Mouse (Mus musculus): ENCODE measurements around the gene Fbxo34. TPM values are rescaled to one million over a fixed set of nuclear protein-coding genes. Genes with fewer than 3 reads are reported as not detected.
A peak's percentile ranks its signal among the peaks of the same experiment; 100 is the strongest.

The Fbxo34 gene
- polyA plus RNA-seq, 1 experiment from 2014 or later, result 21.4 TPM

DNA sequence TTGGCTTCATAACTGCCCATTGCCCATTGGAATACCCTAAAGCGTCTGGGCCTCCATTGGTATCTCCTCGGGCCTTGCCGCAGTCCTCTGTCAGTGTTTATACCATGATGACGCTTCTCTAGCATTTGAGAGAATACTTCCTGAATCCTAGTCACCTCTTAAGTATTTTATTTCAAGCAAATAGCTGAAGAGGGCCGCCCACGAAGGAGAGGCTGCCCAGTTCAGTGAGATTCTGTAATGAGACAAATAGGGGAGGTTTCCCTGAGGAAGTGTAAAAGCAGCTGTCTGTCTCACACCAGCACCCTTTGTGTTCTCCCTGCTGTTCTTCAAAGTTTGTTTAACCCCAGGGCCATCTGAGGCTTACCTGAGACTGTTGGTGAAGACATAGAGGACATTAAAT, 66.5 kb downstream of the Fbxo34 start:
- no peak overlapping the region for H3K4me3 ChIP-seq (ENCODE audit: low read depth, low read length)
- no peaks in the 10 kb centered on the region for H3K36me3 ChIP-seq (ENCODE audit: control insufficient read depth, insufficient read depth, low read length)
- H3K27ac ChIP-seq (ENCODE audit: low read length), result no peak overlapping the region
- no peaks in the 10 kb centered on the region for H3K9me3 ChIP-seq (ENCODE audit: control insufficient read depth, low read depth, low read length)
- H3K9ac ChIP-seq (replicated peaks; ENCODE audit: low read depth, low read length), result no peak overlapping the region
- WGBS, result 64% methylated on average over 6 of the region's 6 CpGs
- ATAC-seq (ENCODE audit: insufficient number of reproducible peaks, insufficient read depth, low FRiP score, low read depth), result no peak
- H3K4me2 ChIP-seq (replicated peaks; ENCODE audit: low read depth, low read length), result no peak overlapping the region
- no peaks in the 10 kb centered on the region for H3K27me3 ChIP-seq (ENCODE audit: control insufficient read depth, insufficient read depth, low read length)
- H3K4me1 ChIP-seq (ENCODE audit: control insufficient read depth, insufficient read depth, low read length), result 0 out of 2 replicates have a peak, but pooled peaks cover 7% of the 10 kb centered on the region

DNA sequence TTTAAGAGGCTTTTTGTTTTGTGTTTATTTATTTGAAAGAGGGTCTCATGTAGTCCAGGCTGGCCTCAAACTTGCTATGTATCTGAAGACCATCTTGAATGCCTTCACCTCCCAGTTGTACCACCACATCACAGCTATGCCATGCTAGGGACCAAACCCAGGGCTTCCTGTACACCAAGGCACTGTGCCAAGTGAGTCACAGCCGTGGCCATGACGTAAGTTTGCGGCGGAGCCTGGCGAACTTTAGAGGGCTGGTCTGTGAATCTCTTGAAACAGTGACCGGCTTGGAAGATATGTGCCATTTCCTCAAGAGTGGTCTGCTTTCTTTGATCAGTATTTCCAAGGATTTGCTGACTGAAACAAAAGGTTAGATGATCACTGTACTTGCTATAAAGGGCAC, 68.4 kb downstream of the Fbxo34 start:
- 93% methylated on average over 6 of the region's 6 CpGs for WGBS

GRCm38 (mm10) chr14:47520751-47521449, 70.7 kb downstream of the Fbxo34 start:
- Histone ChIP-seq H3K27me3 (ENCODE audit: control insufficient read depth, insufficient read depth, low read length) (no peaks in the 10 kb centered on the region), H3K9me3 (ENCODE audit: control insufficient read depth, low read depth, low read length) (no peaks in the 10 kb centered on the region), H3K27ac (ENCODE audit: low read length) (no peak overlapping the region), H3K4me3 (ENCODE audit: low read depth, low read length) (no peak overlapping the region), H3K4me2 (replicated peaks; ENCODE audit: low read depth, low read length) (no peak overlapping the region), H3K9ac (replicated peaks; ENCODE audit: low read depth, low read length) (no peak overlapping the region), H3K4me1 (ENCODE audit: control insufficient read depth, insufficient read depth, low read length) (0 out of 2 replicates have a peak, but pooled peaks cover 4% of the 10 kb centered on the region), H3K36me3 (ENCODE audit: control insufficient read depth, insufficient read depth, low read length) (no peaks in the 10 kb centered on the region)
- 80% methylated on average over 13 of the region's 13 CpGs for WGBS
- ATAC-seq (ENCODE audit: insufficient number of reproducible peaks, insufficient read depth, low FRiP score, low read depth), result no peak

More for the DNA sequence above, 68.4 kb downstream of the Fbxo34 start:
- Histone ChIP-seq H3K4me1 (ENCODE audit: control insufficient read depth, insufficient read depth, low read length) (0 out of 2 replicates have a peak, but pooled peaks cover 7% of the 10 kb centered on the region), H3K4me2 (replicated peaks; ENCODE audit: low read depth, low read length) (no peak overlapping the region), H3K9me3 (ENCODE audit: control insufficient read depth, low read depth, low read length) (no peaks in the 10 kb centered on the region), H3K27ac (ENCODE audit: low read length) (no peak overlapping the region), H3K36me3 (ENCODE audit: control insufficient read depth, insufficient read depth, low read length) (no peaks in the 10 kb centered on the region), H3K4me3 (ENCODE audit: low read depth, low read length) (no peak overlapping the region), H3K27me3 (ENCODE audit: control insufficient read depth, insufficient read depth, low read length) (no peaks in the 10 kb centered on the region), H3K9ac (replicated peaks; ENCODE audit: low read depth, low read length) (no peak overlapping the region)
- no peak for ATAC-seq (ENCODE audit: insufficient number of reproducible peaks, insufficient read depth, low FRiP score, low read depth)

- H3K4me3 ChIP-seq (ENCODE audit: low read depth, low read length), result no peak overlapping the region
- no peaks in the 10 kb centered on the region for H3K27me3 ChIP-seq (ENCODE audit: control insufficient read depth, insufficient read depth, low read length)
- H3K4me1 ChIP-seq (ENCODE audit: control insufficient read depth, insufficient read depth, low read length), result 0 out of 2 replicates have a peak, but pooled peaks cover 2% of the 10 kb centered on the region
- no peak overlapping the region for H3K4me2 ChIP-seq (replicated peaks; ENCODE audit: low read depth, low read length)
- ATAC-seq (ENCODE audit: insufficient number of reproducible peaks, insufficient read depth, low FRiP score, low read depth), result no peak
- H3K9ac ChIP-seq (replicated peaks; ENCODE audit: low read depth, low read length), result no peak overlapping the region
- no peaks in the 10 kb centered on the region for H3K9me3 ChIP-seq (ENCODE audit: control insufficient read depth, low read depth, low read length)
- H3K36me3 ChIP-seq (ENCODE audit: control insufficient read depth, insufficient read depth, low read length), result no peaks in the 10 kb centered on the region
- no peak overlapping the region for H3K27ac ChIP-seq (ENCODE audit: low read length)
- WGBS, result 79% methylated on average over 1 of the region's 1 CpGs
Observed at GRCm38 (mm10) chr14:47521609-47522008, 71.4 kb downstream of the Fbxo34 start.

- Histone ChIP-seq H3K4me1 (ENCODE audit: control insufficient read depth, insufficient read depth, low read length) (no peaks in the 10 kb centered on the region), H3K36me3 (ENCODE audit: control insufficient read depth, insufficient read depth, low read length) (no peaks in the 10 kb centered on the region), H3K27ac (ENCODE audit: low read length) (no peak overlapping the region), H3K27me3 (ENCODE audit: control insufficient read depth, insufficient read depth, low read length) (no peaks in the 10 kb centered on the region), H3K4me2 (replicated peaks; ENCODE audit: low read depth, low read length) (no peak overlapping the region), H3K9ac (replicated peaks; ENCODE audit: low read depth, low read length) (no peak overlapping the region), H3K9me3 (ENCODE audit: control insufficient read depth, low read depth, low read length) (no peaks in the 10 kb centered on the region), H3K4me3 (ENCODE audit: low read depth, low read length) (no peak overlapping the region)
- 41% methylated on average over 7 of the region's 7 CpGs for WGBS
- ATAC-seq (ENCODE audit: insufficient number of reproducible peaks, insufficient read depth, low FRiP score, low read depth), result peak; percentile 67; the same call in 1 of the 2 replicates
Observed at GRCm38 (mm10) chr14:47522301-47522700, 72.1 kb downstream of the Fbxo34 start.

GRCm38 (mm10) chr14:47525374-47525773, 75.2 kb downstream of the Fbxo34 start:
- no peak overlapping the region for H3K4me2 ChIP-seq (replicated peaks; ENCODE audit: low read depth, low read length)
- H3K9me3 ChIP-seq (ENCODE audit: control insufficient read depth, low read depth, low read length), result no peaks in the 10 kb centered on the region
- H3K4me3 ChIP-seq (ENCODE audit: low read depth, low read length), result no peak overlapping the region
- H3K27ac ChIP-seq (ENCODE audit: low read length), result no peak overlapping the region
- H3K9ac ChIP-seq (replicated peaks; ENCODE audit: low read depth, low read length), result no peak overlapping the region
- no peaks in the 10 kb centered on the region for H3K27me3 ChIP-seq (ENCODE audit: control insufficient read depth, insufficient read depth, low read length)
- 66% methylated on average over 8 of the region's 8 CpGs for WGBS
- no peaks in the 10 kb centered on the region for H3K4me1 ChIP-seq (ENCODE audit: control insufficient read depth, insufficient read depth, low read length)
- no peak for ATAC-seq (ENCODE audit: insufficient number of reproducible peaks, insufficient read depth, low FRiP score, low read depth)
- no peaks in the 10 kb centered on the region; the same call in 1 of the 2 replicates for H3K36me3 ChIP-seq (ENCODE audit: control insufficient read depth, insufficient read depth, low read length)

GRCm38 (mm10) chr14:47525861-47526260, 75.6 kb downstream of the Fbxo34 start:
- Histone ChIP-seq H3K4me3 (ENCODE audit: low read depth, low read length) (no peak overlapping the region), H3K9ac (replicated peaks; ENCODE audit: low read depth, low read length) (no peak overlapping the region), H3K9me3 (ENCODE audit: control insufficient read depth, low read depth, low read length) (no peaks in the 10 kb centered on the region), H3K27ac (ENCODE audit: low read length) (no peak overlapping the region), H3K36me3 (ENCODE audit: control insufficient read depth, insufficient read depth, low read length) (no peaks in the 10 kb centered on the region; the same call in 1 of the 2 replicates), H3K4me1 (ENCODE audit: control insufficient read depth, insufficient read depth, low read length) (no peaks in the 10 kb centered on the region), H3K27me3 (ENCODE audit: control insufficient read depth, insufficient read depth, low read length) (no peaks in the 10 kb centered on the region), H3K4me2 (replicated peaks; ENCODE audit: low read depth, low read length) (no peak overlapping the region)
- ATAC-seq (ENCODE audit: insufficient number of reproducible peaks, insufficient read depth, low FRiP score, low read depth), result no peak
- 86% methylated on average over 5 of the region's 5 CpGs for WGBS

DNA sequence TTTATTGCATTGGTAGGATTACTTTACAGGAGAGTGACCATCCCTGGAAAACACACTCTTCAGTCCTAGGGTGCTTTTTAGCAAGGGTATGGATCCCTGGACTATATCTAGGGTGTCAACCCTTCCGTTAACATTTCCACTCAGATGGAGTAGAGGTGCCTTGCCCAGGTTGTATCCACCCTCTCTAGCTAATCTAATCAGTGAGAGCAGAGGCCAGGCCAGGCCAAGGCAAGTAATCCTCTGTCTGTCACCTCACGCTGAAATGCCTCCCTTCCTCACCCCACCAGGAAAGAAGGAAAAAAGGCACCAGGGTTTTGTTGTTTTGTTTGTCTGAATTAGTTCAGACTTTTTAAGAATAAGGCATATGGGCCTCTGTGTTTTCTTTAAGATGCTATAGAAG, 77.6 kb downstream of the Fbxo34 start:
- no peak overlapping the region for H3K27ac ChIP-seq (ENCODE audit: low read length)
- no peak overlapping the region for H3K9ac ChIP-seq (replicated peaks; ENCODE audit: low read depth, low read length)
- ATAC-seq (ENCODE audit: insufficient number of reproducible peaks, insufficient read depth, low FRiP score, low read depth), result no peak
- WGBS, result 65% methylated on average over 2 of the region's 2 CpGs
- H3K36me3 ChIP-seq (ENCODE audit: control insufficient read depth, insufficient read depth, low read length), result no peaks in the 10 kb centered on the region; the same call in 1 of the 2 replicates
- no peak overlapping the region for H3K4me2 ChIP-seq (replicated peaks; ENCODE audit: low read depth, low read length)
- no peaks in the 10 kb centered on the region for H3K27me3 ChIP-seq (ENCODE audit: control insufficient read depth, insufficient read depth, low read length)
- H3K4me1 ChIP-seq (ENCODE audit: control insufficient read depth, insufficient read depth, low read length), result no peaks in the 10 kb centered on the region
- no peak overlapping the region for H3K4me3 ChIP-seq (ENCODE audit: low read depth, low read length)
- no peaks in the 10 kb centered on the region for H3K9me3 ChIP-seq (ENCODE audit: control insufficient read depth, low read depth, low read length)

DNA sequence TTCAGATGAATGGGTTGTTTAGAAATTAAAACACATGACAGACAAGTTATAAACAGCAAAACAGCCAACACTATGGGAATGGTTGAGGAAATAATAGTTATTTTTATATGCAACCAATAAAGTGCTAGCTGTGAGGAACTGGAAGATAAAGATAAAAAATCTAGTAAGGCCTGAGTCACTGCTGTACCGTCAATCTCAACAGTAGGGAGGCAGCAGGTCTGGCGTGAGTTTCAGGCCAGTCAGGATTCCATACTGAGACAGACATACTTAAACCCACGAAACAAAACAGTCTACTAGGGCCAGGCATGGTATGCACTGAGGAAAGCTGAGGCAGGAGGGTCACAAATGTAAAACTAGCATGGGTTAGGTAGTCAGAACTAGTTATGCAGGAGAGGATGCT, 78.1 kb downstream of the Fbxo34 start:
- H3K9ac ChIP-seq (replicated peaks; ENCODE audit: low read depth, low read length), result no peak overlapping the region
- no peaks in the 10 kb centered on the region; the same call in 1 of the 2 replicates for H3K36me3 ChIP-seq (ENCODE audit: control insufficient read depth, insufficient read depth, low read length)
- H3K9me3 ChIP-seq (ENCODE audit: control insufficient read depth, low read depth, low read length), result no peaks in the 10 kb centered on the region
- no peaks in the 10 kb centered on the region for H3K27me3 ChIP-seq (ENCODE audit: control insufficient read depth, insufficient read depth, low read length)
- H3K4me3 ChIP-seq (ENCODE audit: low read depth, low read length), result no peak overlapping the region
- WGBS, result 82% methylated on average over 3 of the region's 3 CpGs
- no peak overlapping the region for H3K4me2 ChIP-seq (replicated peaks; ENCODE audit: low read depth, low read length)
- no peak for ATAC-seq (ENCODE audit: insufficient number of reproducible peaks, insufficient read depth, low FRiP score, low read depth)
- H3K4me1 ChIP-seq (ENCODE audit: control insufficient read depth, insufficient read depth, low read length), result no peaks in the 10 kb centered on the region
- H3K27ac ChIP-seq (ENCODE audit: low read length), result no peak overlapping the region

Measured in stomach, embryonic 14.5 days (tissue).